ENCODE assay signal across 8 mouse cellular contexts in the genomic region with DNA sequence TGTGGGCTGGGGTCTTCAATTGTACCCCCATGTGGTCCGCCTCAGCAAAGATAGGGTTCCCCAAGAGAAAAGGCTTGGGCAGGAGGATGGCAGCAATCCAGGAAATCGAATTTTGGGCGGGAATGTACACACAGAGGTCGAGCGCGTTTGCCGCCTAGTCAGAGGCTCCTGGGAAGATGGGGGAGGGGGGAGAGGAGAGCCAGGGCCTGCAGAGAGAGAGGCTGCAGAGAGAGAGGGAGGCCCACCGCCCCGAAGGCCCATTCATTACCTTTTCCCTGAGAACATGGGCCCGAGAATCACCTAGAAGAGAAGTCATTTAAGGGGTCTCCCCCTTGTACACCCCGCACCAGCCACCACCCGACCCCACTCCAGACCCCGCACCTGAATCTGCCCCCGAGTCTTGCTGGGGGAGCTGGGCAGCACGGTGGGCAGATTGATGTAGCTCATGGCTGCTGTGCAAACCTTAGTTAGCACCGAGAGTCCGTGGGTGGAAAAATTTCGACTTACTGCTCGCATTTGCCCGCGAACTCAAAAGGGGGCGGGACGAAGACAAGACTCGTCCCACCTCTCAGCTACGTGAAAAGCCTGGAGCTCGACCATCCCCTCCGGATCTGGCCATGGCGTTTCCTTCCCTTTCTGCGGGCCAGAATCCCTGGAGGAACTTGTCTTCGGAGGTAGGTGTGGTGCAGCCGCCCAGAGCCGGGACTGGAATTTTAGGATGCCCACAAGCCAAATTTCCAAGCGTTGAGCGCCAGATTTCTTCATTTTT. TPM values are rescaled to one million over a fixed set of nuclear protein-coding genes. Genes with fewer than 3 reads are reported as not detected.
DNase-seq lines count a peak whose midpoint lies in the region; ATAC-seq and TF ChIP-seq lines count a peak whose summit lies in the region.

A gene (plus strand): TSS at position 592 of the 769 bp plus-strand sequence.
A gene (minus strand): TSS at position 760 of the 769 bp plus-strand sequence.

- peak; percentile 40 for ATAC-seq in megakaryocyte progenitor cell, adult 5-6 weeks (replicated peaks; ENCODE audit: poor library complexity)

- peaks cover 40% of the 10 kb centered on the region for H3K36me3 ChIP-seq in E14TG2a.4 (ENCODE audit: insufficient read depth, low read length)
- H3K36me3 ChIP-seq in forebrain, embryonic 10.5 days (replicated peaks) = peaks cover 38% of the 10 kb centered on the region

- H3K27ac ChIP-seq in forebrain, embryonic 10.5 days = peak within 1 kb of the TSS; percentile 98

- peaks cover 90% of the 10 kb centered on the region for H3K4me1 ChIP-seq in E14TG2a.4 (replicated peaks; ENCODE audit: low read depth, low read length)
- H3K4me1 ChIP-seq in forebrain, embryonic 10.5 days = peaks cover 71% of the 10 kb centered on the region

- TF ChIP-seq CTCF in E14TG2a.4 (conservative IDR thresholded peaks at IDR 0.05; ENCODE audit: low read length) = no peak

- no peaks in the 10 kb centered on the region for H3K27me3 ChIP-seq in E14TG2a.4 (ENCODE audit: insufficient read depth, low read length)
- H3K27me3 ChIP-seq in forebrain, embryonic 10.5 days (ENCODE audit: poor library complexity, severe bottlenecking) = no peaks in the 10 kb centered on the region

- WGBS in forebrain, embryonic 10.5 days = under 1% methylated on average over 34 of the region's 34 CpGs

- H3K9me3 ChIP-seq in E14TG2a.4 (ENCODE audit: low read length) = no peaks in the 10 kb centered on the region
- H3K9me3 ChIP-seq in forebrain, embryonic 10.5 days = no peaks in the 10 kb centered on the region

- peak; percentile 80 for DNase-seq in adrenal gland, postnatal 10 days
- peak; percentile 88 for DNase-seq in forebrain, embryonic 10.5 days (ENCODE audit: extremely low spot score, low spot score)
- DNase-seq in heart, postnatal 25 days (ENCODE audit: low spot score) = peak; percentile 67
- peak; percentile 85 to 91 for DNase-seq in kidney, postnatal 4 days
- DNase-seq in spleen, postnatal 10 days (ENCODE audit: low spot score in 2 of 2) = peak; percentile 72 to 84
- no peak for DNase-seq in cerebellum, postnatal 36 days

- peak within 1 kb of the TSS; percentile 91 for H3K4me3 ChIP-seq in E14TG2a.4 (replicated peaks; ENCODE audit: low read length)
- peak within 1 kb of the TSS; percentile 80 for H3K4me3 ChIP-seq in forebrain, embryonic 10.5 days

- intact Hi-C loops in heart, postnatal 25 days (cut with DNase I) = loop anchor here (2.0 kb wide), 3 partner anchors 47 to 441 kb away; no protein-coding TSS in a partner anchor

RNA-seq across cellular contexts. Expression of the first gene that starts in this region (rescaled TPM):
- total RNA-seq in adrenal gland, postnatal 10 days (2021) = 10 to 100 TPM; 14.1 to 17.7 TPM
- 4.0 and 4.8 TPM in 2 replicates for polyA plus RNA-seq in forebrain, embryonic 10.5 days (2016; fragmentation: Nextera tagmentation; extraction: Ambion mirVana)
- total RNA-seq in heart, postnatal 25 days (2021) = 1 to 10 TPM; 4.3 to 5.6 TPM
- total RNA-seq in megakaryocyte progenitor cell, adult 5-6 weeks (2015) = 0.85 and 1.5 TPM in 2 replicates
- total RNA-seq in megakaryocyte progenitor cell, adult 5-6 weeks (2017) = 2.6 and 3.0 TPM in 2 replicates

RNA-seq across cellular contexts. Expression of the second gene that starts in this region (rescaled TPM):
- 10 to 100 TPM; 39.7 to 47.3 TPM for total RNA-seq in adrenal gland, postnatal 10 days (2021)
- 167 and 178 TPM in 2 replicates for polyA plus RNA-seq in forebrain, embryonic 10.5 days (2016; fragmentation: Nextera tagmentation; extraction: Ambion mirVana)
- total RNA-seq in heart, postnatal 25 days (2021) = 1 to 10 TPM; 2.3 to 3.2 TPM
- total RNA-seq in megakaryocyte progenitor cell, adult 5-6 weeks (2015) = 186 and 198 TPM in 2 replicates
- total RNA-seq in megakaryocyte progenitor cell, adult 5-6 weeks (2017) = 94.8 and 108 TPM in 2 replicates

Comparison
In these comparisons a context has a peak if more than half of its experiments do, and no peak if none do; other contexts are left out.
1. RNA of the second gene that starts in this region (total RNA-seq): 94.8 to 198 TPM in megakaryocyte progenitor cell, adult 5-6 weeks and 39.7 to 47.3 TPM in adrenal gland, postnatal 10 days; 2.3 to 3.2 TPM in heart, postnatal 25 days; every median in the first group is over 4 times any median in the second.
2. DNase-seq: peak in adrenal gland, postnatal 10 days (single experiment), forebrain, embryonic 10.5 days (single experiment), heart, postnatal 25 days (single experiment), kidney, postnatal 4 days (2 of 2) and spleen, postnatal 10 days (2 of 2); none in cerebellum, postnatal 36 days (0 of 2).